Mouse (Mus musculus) erythroblast, embryonic 14.5 days (primary cell): ENCODE data around the gene Hexim1.

ENCODE experiments used
- GATA1 ChIP-seq: IDR thresholded peaks from 2 replicates; pipeline ENCODE4 v1.6.1; 2012; ENCODE audit warnings: low read length, inconsistent platforms, mixed read lengths
- TAL1 ChIP-seq: IDR thresholded peaks from 3 replicates; pipeline ENCODE4 v1.6.1; 2012; ENCODE audit warnings: low read length, inconsistent platforms, mixed read lengths

GRCm38 (mm10) chr11:103104469-103104868, 11.6 kb upstream of the Hexim1 start:
- peak; percentile 85 for TF ChIP-seq GATA1
- TF ChIP-seq TAL1: no peak
